Mouse (Mus musculus): Measurements from ENCODE around the gene Hist2h2aa2. TPM values are rescaled to one million over a fixed set of nuclear protein-coding genes. Genes with fewer than 3 reads are reported as not detected.
"Not testable (repeated sequence)": the region's sequence is repeated elsewhere in the genome, so short reads cannot be mapped to it uniquely, and the experiment has no call there.

The Hist2h2aa2 gene
- polyA plus RNA-seq (2012; ENCODE audit: insufficient read depth, low replicate concordance) = 947 and 1,036 TPM in 2 replicates

DNA sequence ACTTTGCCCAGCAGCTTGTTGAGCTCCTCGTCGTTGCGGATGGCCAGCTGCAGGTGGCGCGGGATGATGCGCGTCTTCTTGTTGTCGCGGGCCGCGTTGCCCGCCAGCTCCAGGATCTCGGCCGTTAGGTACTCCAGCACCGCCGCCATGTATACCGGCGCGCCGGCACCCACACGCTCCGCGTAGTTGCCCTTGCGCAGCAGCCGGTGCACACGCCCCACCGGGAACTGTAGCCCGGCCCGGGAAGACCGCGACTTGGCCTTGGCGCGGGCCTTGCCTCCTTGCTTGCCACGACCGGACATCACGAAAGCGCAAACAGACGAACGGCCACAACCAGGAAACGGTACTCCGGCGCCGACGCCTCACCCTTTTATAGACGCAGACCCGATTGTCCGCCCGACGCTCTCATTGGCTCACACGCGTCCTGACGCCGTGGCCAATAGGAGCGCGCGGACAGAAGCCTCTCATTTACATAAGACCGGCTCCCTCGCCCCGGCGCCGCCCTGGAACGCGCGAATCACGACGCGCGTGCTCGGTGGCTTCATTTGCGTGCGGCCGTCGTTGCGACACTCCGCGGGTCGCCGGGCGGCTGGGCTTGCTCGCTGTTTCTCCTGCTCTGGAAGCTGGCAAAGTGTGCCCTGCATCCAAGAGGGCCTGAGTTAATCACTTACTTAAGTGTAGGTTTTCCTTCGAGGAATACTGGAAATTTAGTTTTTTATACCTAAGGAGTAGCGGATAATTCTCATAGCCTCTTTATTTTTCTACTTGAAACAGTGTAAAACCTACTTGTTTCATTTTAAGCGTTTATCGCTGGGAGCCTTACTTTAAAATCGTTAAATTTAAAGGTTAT is at the start of gene Hist2h2aa2:
TSS of gene Hist2h2aa2 (minus strand) at position 328 of the 850 bp plus-strand sequence.
- H3K36me3 ChIP-seq (replicated peaks; ENCODE audit: low read length); H3K27me3 ChIP-seq (replicated peaks); H3K9me3 ChIP-seq: not testable (repeated sequence)
- peaks cover 59% of the 10 kb centered on the region for H3K4me1 ChIP-seq
- H3K4me3 ChIP-seq (replicated peaks) = peak within 1 kb of the TSS; percentile 90

DNA sequence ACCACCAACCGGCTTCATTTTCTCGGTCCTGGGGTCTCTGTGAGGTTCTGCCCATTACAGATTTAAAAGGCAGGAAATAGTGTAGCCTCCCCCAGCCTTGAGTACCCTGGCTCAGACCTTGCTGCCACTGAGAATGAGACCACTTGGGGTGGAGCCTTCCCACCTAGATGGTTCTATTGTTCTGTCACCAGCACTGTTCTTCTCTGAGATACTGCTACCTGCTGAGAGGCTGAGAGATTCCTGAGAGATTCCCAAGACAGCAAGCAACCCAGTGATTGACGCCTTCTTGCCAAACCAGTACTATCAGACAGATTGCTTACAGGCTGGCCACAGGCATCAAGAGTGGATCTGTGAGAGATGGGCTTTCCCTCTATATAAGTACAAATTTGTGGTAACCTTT is 49.1 kb upstream of the Hist2h2aa2 start:
- H3K36me3 ChIP-seq (replicated peaks; ENCODE audit: low read length) = no peaks in the 10 kb centered on the region
- H3K9me3 ChIP-seq = peaks cover 12% of the 10 kb centered on the region
- no peak overlapping the region for H3K4me3 ChIP-seq (replicated peaks)
- H3K4me1 ChIP-seq = peaks cover 21% of the 10 kb centered on the region
- no peak for TF ChIP-seq FLI1 (IDR thresholded peaks at IDR 0.05; ENCODE audit: low read length)
- no peak for TF ChIP-seq GATA1 (IDR thresholded peaks at IDR 0.05; ENCODE audit: borderline replicate concordance, low read length)
- H3K27me3 ChIP-seq (replicated peaks) = peaks cover 10% of the 10 kb centered on the region

GRCm38 (mm10) chr3:96287334-96287733 is 47.3 kb upstream of the Hist2h2aa2 start:
- not testable (repeated sequence) for H3K36me3 ChIP-seq (replicated peaks; ENCODE audit: low read length); H3K4me1 ChIP-seq; H3K4me3 ChIP-seq (replicated peaks)
- Histone ChIP-seq H3K27me3 (replicated peaks) (peaks cover 23% of the 10 kb centered on the region), H3K9me3 (peaks cover 12% of the 10 kb centered on the region)

DNA sequence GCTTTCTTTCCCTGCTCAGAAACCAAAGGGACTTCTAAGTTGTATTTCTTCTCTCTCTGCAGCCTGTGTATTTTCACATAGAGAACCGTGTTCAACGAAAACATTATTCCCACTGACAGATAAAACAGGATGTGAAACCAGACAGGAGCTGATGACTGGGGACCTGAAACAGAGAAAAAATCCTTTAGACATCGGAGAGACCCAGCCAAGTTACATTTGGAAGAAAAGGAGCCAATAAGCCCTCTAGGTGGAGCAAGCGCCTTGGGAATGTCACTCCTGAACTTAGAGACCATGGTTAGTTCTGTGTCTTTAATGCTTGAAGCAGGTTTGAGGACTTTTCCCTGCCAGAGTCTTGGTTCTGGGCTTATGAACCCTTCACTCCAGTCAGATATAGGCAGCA is 44.4 kb upstream of the Hist2h2aa2 start:
- Histone ChIP-seq H3K36me3 (replicated peaks; ENCODE audit: low read length) (no peaks in the 10 kb centered on the region), H3K9me3 (peaks cover 12% of the 10 kb centered on the region), H3K27me3 (replicated peaks) (peaks cover 35% of the 10 kb centered on the region), H3K4me3 (replicated peaks) (no peak overlapping the region), H3K4me1 (peaks cover 7% of the 10 kb centered on the region)
- no peak for TF ChIP-seq FLI1 (IDR thresholded peaks at IDR 0.05; ENCODE audit: low read length)
- TF ChIP-seq GATA1 (IDR thresholded peaks at IDR 0.05; ENCODE audit: borderline replicate concordance, low read length) = no peak

- peaks cover 12% of the 10 kb centered on the region for H3K36me3 ChIP-seq (replicated peaks; ENCODE audit: low read length)
- H3K4me1 ChIP-seq = peaks cover 33% of the 10 kb centered on the region
- H3K9me3 ChIP-seq = peaks cover 7% of the 10 kb centered on the region
- TF ChIP-seq GATA1 (IDR thresholded peaks at IDR 0.05; ENCODE audit: borderline replicate concordance, low read length) = no peak
- H3K27me3 ChIP-seq (replicated peaks) = peaks cover 30% of the 10 kb centered on the region
- H3K4me3 ChIP-seq (replicated peaks) = no peak overlapping the region
These were observed 40.6 kb upstream of the Hist2h2aa2 start for GRCm38 (mm10) chr3:96280660-96281059.

DNA sequence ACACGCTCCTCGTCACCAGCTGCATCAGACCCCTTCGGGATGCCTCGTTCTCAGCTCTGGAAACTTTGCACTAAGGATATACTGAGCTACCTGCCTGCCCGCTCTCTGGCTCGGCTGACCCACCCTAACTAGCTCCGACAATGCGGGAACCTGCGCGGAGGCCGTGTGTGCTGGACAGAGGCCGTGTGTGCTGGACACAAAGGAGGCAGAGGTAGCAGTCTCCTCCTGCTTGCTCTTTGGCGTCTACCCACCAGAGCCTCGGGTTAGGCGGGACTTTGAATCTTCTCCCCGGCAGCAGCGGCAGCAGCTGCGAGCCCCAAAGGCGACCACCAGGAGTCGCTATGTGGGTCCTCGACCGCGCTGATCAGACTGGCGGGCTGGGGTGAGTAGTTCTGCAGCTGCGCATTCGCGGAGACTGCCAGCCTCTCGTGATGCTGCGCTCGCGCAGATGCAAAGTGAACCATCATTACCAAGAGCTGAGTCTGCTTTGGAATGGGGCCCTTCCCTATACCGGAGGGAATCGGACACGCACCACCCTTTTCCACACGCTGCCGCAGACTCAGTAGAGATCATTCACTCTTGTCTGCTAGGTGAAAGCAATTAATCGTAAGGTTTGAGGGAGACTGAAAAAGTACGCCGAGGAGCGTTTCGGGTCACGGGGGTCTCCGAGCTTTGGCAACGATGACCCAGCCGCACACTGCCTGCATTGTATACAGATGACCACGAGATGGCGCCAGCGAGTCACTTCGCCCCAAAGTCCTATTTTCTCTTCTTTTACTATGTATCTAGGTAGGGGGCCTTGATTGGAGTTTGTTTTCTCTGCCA is 37.9 kb upstream of the Hist2h2aa2 start:
- TF ChIP-seq GATA1 (IDR thresholded peaks at IDR 0.05; ENCODE audit: borderline replicate concordance, low read length) (no peak), FLI1 (IDR thresholded peaks at IDR 0.05; ENCODE audit: low read length) (no peak)
- Histone ChIP-seq H3K36me3 (replicated peaks; ENCODE audit: low read length) (peaks cover 16% of the 10 kb centered on the region), H3K4me1 (peaks cover 44% of the 10 kb centered on the region), H3K9me3 (no peaks in the 10 kb centered on the region), H3K4me3 (replicated peaks) (peak overlapping the region; percentile 93), H3K27me3 (replicated peaks) (peaks cover 17% of the 10 kb centered on the region)

GRCm38 (mm10) chr3:96277428-96277799 is 37.3 kb upstream of the Hist2h2aa2 start:
- Histone ChIP-seq H3K36me3 (replicated peaks; ENCODE audit: low read length) (peaks cover 16% of the 10 kb centered on the region), H3K4me1 (peaks cover 44% of the 10 kb centered on the region), H3K4me3 (replicated peaks) (peak overlapping the region; percentile 93), H3K27me3 (replicated peaks) (peaks cover 12% of the 10 kb centered on the region), H3K9me3 (no peaks in the 10 kb centered on the region)
- no peak for TF ChIP-seq FLI1 (IDR thresholded peaks at IDR 0.05; ENCODE audit: low read length)
- TF ChIP-seq GATA1 (IDR thresholded peaks at IDR 0.05; ENCODE audit: borderline replicate concordance, low read length) = no peak

DNA sequence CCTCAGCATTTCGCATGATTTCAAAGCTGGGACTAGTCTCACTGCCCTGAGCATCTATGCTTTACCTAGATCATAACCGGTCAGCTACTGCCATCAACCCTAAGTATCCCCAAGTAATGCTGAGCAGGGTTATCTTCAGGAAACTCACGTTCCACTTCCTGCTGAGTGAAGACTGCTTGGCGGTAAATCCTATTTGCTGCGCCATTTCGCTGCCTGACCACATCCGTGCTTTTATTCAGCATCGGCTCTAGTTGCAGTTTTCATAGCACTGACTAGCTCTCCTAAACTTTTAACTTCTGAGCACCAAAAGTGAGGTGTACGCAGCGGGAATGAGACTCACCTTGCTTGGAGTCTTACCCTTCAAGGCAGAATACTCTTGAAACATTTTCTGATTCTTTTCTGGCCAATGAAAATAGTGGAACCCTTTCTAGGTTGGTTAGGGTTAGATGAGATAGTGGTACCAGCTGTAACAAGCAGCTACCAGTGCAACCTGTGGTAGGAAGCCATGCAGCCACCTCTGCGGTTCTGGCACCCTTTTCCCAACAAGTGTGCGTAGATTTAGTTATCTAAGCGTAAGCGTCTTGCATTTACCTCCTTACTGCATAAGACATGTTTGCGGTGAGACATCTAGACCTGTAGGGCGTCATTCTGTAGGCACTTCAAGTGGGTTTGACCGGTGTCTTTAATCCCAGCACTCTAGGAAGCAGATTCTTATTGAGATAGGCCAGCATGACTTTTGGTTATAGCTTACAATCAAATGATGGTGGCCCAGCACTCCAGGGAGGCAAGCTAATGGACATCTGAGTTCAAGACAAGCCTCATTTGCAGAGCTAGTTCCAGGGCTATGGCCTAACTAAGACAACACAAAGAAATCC is 33.8 kb upstream of the Hist2h2aa2 start:
- peaks cover 16% of the 10 kb centered on the region for H3K36me3 ChIP-seq (replicated peaks; ENCODE audit: low read length)
- no peaks in the 10 kb centered on the region for H3K27me3 ChIP-seq (replicated peaks)
- H3K4me1 ChIP-seq = peaks cover 47% of the 10 kb centered on the region
- no peak for TF ChIP-seq GATA1 (IDR thresholded peaks at IDR 0.05; ENCODE audit: borderline replicate concordance, low read length)
- TF ChIP-seq FLI1 (IDR thresholded peaks at IDR 0.05; ENCODE audit: low read length) = no peak
- peak overlapping the region; percentile 91 for H3K4me3 ChIP-seq (replicated peaks)
- H3K9me3 ChIP-seq = no peaks in the 10 kb centered on the region

DNA sequence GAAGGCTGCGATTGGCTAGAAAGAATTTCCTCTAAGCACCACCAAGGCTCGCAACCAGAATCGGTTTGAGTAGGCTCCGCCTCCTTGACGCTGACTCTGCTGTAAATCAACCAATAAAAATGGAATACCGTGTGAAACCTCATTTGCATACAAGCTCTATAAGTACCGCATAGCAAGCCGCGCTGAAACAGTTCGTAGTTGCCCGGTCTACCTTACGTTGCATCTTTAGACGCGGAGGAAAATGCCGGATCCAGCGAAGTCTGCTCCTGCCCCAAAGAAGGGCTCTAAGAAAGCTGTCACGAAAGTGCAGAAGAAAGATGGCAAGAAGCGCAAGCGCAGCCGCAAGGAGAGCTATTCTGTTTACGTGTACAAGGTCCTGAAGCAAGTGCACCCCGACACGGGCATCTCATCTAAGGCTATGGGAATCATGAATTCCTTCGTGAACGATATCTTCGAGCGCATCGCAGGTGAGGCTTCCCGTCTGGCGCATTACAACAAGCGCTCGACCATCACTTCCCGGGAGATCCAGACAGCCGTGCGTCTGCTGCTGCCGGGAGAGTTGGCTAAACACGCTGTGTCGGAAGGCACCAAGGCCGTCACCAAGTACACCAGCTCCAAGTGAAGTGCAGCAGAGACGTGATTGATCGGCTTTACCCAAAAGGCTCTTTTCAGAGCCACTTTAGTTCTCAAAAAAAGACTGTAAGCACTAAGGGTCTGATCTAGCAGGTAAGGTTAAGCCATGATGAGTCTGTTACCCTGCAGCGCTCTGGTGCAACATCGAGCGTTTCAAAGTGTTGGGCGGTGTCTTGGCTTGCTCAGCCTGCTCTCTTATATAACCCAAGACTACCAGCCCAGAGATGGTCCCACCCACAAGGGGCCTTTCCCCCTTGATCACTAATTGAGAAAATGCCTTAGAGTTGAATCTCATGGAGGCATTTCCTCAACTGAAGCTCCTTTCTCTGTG is 29.7 kb upstream of the Hist2h2aa2 start, which contains the start of gene Hist2h2bb:
TSS of gene Hist2h2bb (plus strand) at position 242 of the 964 bp plus-strand sequence.
- peaks cover 53% of the 10 kb centered on the region for H3K4me1 ChIP-seq
- no peaks in the 10 kb centered on the region for H3K36me3 ChIP-seq (replicated peaks; ENCODE audit: low read length)
- TF ChIP-seq FLI1 (IDR thresholded peaks at IDR 0.05; ENCODE audit: low read length) = no peak
- TF ChIP-seq GATA1 (IDR thresholded peaks at IDR 0.05; ENCODE audit: borderline replicate concordance, low read length) = no peak
- H3K9me3 ChIP-seq = no peaks in the 10 kb centered on the region
- H3K27me3 ChIP-seq (replicated peaks) = no peaks in the 10 kb centered on the region
- H3K4me3 ChIP-seq (replicated peaks) = peak within 1 kb of the TSS; percentile 94

GRCm38 (mm10) chr3:96268776-96269378 is 28.8 kb upstream of the Hist2h2aa2 start:
- peaks cover 54% of the 10 kb centered on the region for H3K4me1 ChIP-seq
- H3K36me3 ChIP-seq (replicated peaks; ENCODE audit: low read length); H3K27me3 ChIP-seq (replicated peaks); H3K9me3 ChIP-seq: not testable (repeated sequence)
- H3K4me3 ChIP-seq (replicated peaks) = peak overlapping the region; percentile 94
